In genomic region chr13:102065274-102065640, GRCm38 (mm10) we compare ENCODE assay signal across 21 mouse cellular contexts.
"Had no signal": no experiment of that assay in that cellular context is flagged by ENCODE, and none has a peak within 500 bp of the region (broad histone marks: within the 10 kb centered on the region; RNA-seq: fewer than 3 reads in every experiment).

No protein-coding gene starts in this region.

- H3K9me3 ChIP-seq: heart, embryonic 10.5 days; heart, embryonic 12.5 days; hindbrain, embryonic 10.5 days; hindbrain, embryonic 12.5 days; kidney, embryonic 15.5 days; limb, embryonic 10.5 days; limb, embryonic 12.5 days; liver, embryonic 13.5 days had no signal

- H3K4me3 ChIP-seq: heart, embryonic 10.5 days; heart, embryonic 12.5 days; hindbrain, embryonic 10.5 days; hindbrain, embryonic 12.5 days; kidney, embryonic 15.5 days; layer of hippocampus, adult 2 months; left cerebral cortex, adult 2 months; limb, embryonic 10.5 days; limb, embryonic 12.5 days; liver, embryonic 13.5 days had no signal

- H3K36me3 ChIP-seq: heart, embryonic 10.5 days; heart, embryonic 12.5 days; hindbrain, embryonic 10.5 days; hindbrain, embryonic 12.5 days; kidney, embryonic 15.5 days; limb, embryonic 10.5 days; limb, embryonic 12.5 days; liver, embryonic 13.5 days had no signal

- H3K4me2 ChIP-seq: heart, embryonic 12.5 days; hindbrain, embryonic 12.5 days; hindbrain, embryonic 14.5 days; kidney, embryonic 15.5 days; limb, embryonic 12.5 days; liver, embryonic 11.5 days; liver, embryonic 13.5 days had no signal

- ATAC-seq: forebrain, postnatal 0 days; hindbrain, embryonic 16.5 days had no signal

- H3K9ac ChIP-seq: forebrain, postnatal 0 days; heart, embryonic 12.5 days; hindbrain, embryonic 12.5 days; hindbrain, embryonic 14.5 days; kidney, embryonic 15.5 days; limb, embryonic 12.5 days; liver, embryonic 13.5 days had no signal

- DNase-seq: forebrain, postnatal 0 days; gastrocnemius, postnatal 36 days; heart, postnatal 4 days; kidney, adult 11 months; kidney, adult 2 months; kidney, adult 9 months; kidney, postnatal 36 days; liver, embryonic 13.5 days had no signal

- H3K27ac ChIP-seq: heart, embryonic 10.5 days; hindbrain, embryonic 10.5 days; hindbrain, embryonic 12.5 days; hindbrain, embryonic 14.5 days; kidney, embryonic 15.5 days; kidney, postnatal 0 days; layer of hippocampus, adult 2 months; left cerebral cortex, adult 2 months; limb, embryonic 10.5 days; limb, embryonic 12.5 days; liver, embryonic 13.5 days had no signal

- H3K27me3 ChIP-seq: heart, embryonic 12.5 days; hindbrain, embryonic 12.5 days; kidney, embryonic 15.5 days; liver, embryonic 13.5 days had no signal

- H3K4me1 ChIP-seq: heart, embryonic 10.5 days; heart, embryonic 12.5 days; hindbrain, embryonic 10.5 days; hindbrain, embryonic 12.5 days had no signal
